Mouse (Mus musculus): ENCODE data around the gene E2f1.

The E2f1 gene

DNA sequence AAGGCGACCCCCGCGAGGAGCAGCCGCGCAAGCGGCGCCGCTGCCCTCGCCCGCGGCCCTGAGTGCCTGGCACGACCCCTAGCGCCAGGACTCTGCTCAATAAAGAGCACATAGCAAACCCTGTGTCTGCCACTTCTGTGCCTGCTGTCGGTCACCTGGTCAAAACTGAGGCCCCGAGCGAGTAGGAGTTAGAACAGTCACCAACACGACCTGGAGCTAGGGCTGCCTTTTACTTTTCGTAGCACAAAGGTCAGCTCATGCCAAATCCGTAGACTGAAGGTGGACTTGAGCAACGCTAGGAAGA, 19.9 kb downstream of the E2f1 start:
- no peak for DNase-seq

GRCm38 (mm10) chr2:154549127-154549885, 20.4 kb downstream of the E2f1 start:
- DNase-seq: peak; percentile 66

GRCm38 (mm10) chr2:154548688-154549087, 21.0 kb downstream of the E2f1 start:
- no peak for DNase-seq

DNA sequence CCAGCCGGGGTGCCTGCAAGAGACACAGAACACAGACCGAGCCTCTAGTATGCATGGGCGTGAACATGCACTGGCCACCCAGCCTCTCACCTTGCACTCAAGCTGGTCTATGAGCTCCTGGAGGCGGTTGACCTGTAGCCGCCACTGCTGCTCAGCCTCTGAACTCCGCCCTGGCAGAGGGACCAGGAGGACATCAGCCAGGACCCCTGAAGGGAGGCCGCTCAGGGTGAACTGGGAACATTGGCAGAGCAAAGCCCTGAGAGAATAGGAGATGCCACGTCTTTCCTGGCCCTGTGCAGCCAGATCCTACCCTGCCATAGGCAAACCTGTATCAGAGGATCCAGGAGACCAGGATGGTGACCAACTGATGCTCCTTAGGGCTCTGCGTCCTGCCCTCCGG, 23.0 kb downstream of the E2f1 start, which contains the start of gene 1700003F12Rik:
Gene 1700003F12Rik, plus strand, starts transcription at position 375 of the 400 bp plus-strand sequence.
- no peak for DNase-seq

DNA sequence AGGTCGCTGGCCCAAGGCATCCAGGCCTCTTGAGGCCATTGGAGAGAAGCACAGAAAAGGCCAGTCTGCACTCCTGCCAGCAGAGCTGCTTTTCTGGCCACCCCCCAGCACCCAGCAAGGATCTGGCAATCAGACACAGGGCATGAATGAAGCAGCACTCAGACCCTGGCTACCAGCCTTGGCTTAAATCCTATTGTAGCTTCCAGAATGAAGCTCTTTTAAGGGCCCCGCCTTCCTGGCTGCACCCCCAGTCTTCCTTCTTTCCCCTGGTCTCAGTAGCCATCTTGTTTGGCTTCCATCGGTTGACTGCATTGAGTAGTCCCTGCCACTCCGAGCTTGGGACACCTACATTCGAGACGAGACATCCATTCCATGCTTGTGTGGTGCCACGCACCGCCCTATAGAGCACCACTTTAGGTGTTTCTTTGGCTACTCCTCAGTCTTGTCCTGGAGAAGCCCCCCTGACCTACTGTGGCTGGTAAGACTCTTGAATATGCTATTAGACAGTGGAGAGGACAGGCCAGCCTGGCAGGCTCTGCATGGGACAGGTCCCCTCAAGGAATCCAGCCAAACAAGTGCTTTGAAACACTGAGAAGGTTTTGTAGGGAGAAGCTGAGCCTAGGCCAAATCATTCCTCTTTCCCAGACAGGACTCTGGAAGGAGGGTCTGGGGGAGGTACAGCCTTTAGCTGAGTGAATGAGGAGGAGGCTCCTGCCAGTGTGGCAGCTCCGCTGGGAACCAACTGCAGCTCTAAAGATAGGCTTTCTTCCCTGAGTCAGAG, 25.9 kb downstream of the E2f1 start:
- DNase-seq: peak; percentile 43

DNA sequence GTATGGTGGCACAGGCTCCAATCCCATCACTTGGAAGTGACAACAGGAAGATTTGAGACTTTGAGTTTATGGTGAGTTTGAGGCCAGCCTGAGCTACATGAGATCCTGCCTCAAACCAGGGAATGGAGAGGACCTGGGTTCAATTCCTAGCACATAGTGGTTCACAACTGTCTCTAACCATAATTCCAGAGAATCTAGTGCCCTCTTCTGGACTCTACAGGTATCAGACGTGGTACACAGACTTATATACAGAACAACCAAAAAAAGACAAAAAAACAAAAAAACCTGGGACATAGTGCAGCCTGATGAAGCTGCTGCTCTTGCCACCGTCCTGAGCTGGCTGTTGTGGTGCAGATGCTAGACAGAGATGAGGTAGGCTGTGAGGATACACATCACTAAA, 28.1 kb downstream of the E2f1 start:
- DNase-seq: no peak

DNA sequence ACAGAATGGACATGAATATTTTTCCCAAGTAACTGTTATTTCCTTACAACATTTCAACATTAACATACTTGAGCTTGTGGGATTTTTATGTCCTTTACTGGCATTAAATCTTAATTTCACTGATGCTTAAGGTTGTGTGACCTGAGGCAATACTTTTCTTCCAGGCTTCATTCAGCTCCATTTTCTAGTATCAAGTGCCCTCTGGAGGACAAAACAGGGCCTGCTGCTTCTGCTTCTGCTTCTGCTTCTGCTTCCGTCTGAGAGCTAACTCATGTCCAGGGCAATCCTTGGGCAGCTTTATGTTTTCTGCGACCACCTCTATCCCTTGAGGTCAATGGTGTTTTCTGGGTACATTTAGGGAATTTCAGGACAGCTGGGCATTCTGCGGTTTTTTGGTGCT, 30.0 kb downstream of the E2f1 start:
- DNase-seq: no peak

- DNase-seq: no peak
Measured at GRCm38 (mm10) chr2:154538710-154539109, 31.0 kb downstream of the E2f1 start.

DNA sequence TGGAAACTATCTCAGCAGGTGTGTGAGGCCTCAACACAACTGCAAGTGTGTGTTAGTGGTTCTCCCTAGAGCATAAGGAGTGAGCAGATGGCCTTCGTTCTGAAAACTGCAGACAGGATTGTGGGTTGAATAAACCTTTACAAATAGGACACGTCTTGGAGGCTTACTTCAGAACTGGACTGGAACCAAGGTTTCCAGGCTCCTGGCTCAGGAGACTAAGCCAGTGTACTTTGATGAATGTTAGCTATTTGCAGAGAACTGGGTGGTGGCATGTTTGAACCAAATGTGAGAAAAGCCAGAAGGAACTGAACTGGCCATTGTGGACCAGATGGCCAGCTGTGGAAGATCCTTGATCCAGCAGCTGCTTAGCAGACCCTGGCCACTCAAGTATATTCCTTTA, 31.4 kb downstream of the E2f1 start:
- DNase-seq: peak; percentile 71

DNA sequence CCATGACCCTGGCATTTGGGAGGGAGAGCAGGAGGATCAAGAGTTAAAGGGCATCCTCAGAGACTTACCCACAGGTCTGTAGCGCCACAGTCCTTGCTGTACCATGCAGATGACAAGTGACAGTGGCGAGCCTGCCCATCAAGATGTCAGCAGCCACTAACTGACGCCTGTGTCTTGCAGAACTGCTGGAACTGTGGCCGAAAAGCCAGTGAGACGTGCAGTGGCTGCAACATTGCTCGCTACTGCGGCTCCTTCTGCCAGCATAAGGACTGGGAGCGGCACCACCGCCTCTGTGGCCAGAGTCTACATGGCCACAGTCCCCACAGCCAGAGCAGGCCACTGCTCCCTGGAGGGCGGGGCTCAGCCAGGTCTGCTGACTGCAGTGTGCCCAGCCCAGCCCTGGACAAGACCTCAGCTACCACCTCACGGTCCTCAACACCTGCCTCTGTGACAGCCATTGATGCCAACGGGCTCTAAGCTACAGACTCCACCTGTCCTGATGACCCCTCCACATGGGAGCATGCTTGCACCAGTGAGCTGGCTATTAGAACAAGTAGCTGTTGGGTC, 34.9 kb downstream of the E2f1 start:
- DNase-seq: no peak

DNA sequence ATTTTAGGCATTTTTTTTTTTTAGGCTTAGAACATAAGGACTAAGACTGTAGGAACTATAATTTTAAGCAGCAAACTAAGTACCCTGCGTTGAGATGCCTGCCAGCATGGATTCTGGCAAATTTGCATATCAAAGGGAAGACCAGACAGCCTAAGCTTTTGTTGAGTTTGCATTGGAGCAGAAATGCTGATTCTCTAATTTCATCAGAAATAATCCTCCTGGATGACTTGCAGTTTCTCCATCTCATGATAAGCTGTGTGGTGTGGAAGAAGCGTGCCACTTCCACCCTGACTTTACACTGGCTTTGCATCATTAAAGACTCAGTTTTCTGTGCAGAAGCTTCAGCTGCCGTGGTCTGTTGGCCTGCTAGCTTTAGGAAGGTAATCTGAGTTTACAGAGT, 36.8 kb downstream of the E2f1 start:
- no peak for DNase-seq

GRCm38 (mm10) chr2:154526531-154526930, 43.2 kb downstream of the E2f1 start:
- no peak for DNase-seq

DNA sequence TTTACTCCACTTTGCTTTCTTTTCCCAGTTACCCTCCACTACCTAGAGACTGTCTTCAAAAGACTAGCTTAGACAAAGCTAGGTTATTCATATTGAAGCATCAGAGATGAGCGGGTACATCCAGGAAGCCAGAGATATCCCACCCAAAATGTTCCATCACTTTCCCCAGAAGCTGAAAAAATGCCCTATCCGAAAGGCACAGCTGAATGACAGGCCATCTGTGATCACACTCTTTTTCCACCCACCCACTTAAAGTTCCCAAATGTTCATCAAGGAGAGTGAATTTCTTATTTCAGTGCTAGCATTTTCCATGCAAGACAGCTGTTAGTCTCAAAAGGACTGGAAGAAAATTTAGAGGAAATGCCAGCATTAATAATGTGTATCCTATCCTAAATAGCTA, 44.4 kb downstream of the E2f1 start:
- DNase-seq: no peak

- no peak for DNase-seq
Measured at GRCm38 (mm10) chr2:154522334-154522733, 47.4 kb downstream of the E2f1 start.

DNA sequence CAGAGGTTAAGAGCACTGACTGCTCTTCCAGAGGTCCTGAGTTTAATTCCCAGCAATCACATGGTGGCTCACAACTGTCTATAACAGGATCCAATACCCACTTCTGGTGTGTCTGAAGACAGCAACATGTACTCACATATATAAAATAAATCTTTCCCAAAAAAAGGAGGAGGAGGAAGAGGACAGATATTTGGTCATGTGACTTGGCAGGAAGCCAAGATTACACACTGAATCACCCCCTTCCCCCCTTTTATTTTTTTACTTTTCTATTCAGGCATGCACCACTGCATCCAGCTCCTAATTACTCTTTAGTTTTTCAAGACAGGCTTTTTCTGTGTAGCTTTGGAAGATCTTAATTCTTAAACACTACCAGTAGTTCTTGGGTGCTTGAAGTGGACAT, 48.2 kb downstream of the E2f1 start:
- DNase-seq: no peak

DNA sequence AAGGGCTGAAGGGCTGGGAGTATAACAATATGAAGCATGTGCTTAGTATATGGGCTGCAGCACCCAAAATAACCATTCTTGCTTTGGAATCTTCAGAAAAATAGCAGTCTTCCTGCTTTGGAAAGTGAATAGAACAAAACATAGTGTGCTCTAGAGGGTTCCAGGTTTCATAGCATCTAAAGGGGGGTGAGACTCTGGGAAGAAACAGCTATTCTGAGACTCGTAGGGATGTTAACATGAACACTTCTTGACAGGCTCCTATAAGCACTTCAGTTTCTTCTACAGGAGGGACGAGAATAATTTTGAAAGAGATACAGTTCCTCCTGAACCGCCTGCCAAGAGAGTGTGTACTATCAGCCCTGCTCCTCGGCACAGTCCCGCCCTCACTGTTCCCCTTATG, 52.3 kb downstream of the E2f1 start:
- no peak for DNase-seq

GRCm38 (mm10) chr2:154516944-154517343, 52.7 kb downstream of the E2f1 start:
- no peak for DNase-seq

GRCm38 (mm10) chr2:154510141-154510540, 59.6 kb downstream of the E2f1 start:
- no peak for DNase-seq

Measured in right cerebral cortex, postnatal 25 days (tissue).